In genomic region chr7:70891700-70892099, GRCm38 (mm10) we compare ENCODE assay signal across 24 mouse cellular contexts.
"Had no signal": no experiment of that assay in that cellular context is flagged by ENCODE, and none has a peak within 500 bp of the region (broad histone marks: within the 10 kb centered on the region; RNA-seq: fewer than 3 reads in every experiment).

No protein-coding gene starts in this region.

- H3K27me3 ChIP-seq: kidney, embryonic 15.5 days; limb, embryonic 15.5 days; lung, embryonic 15.5 days; midbrain, embryonic 12.5 days; neural tube, embryonic 13.5 days; stomach, embryonic 15.5 days had no signal

- H3K9ac ChIP-seq: kidney, embryonic 15.5 days; limb, embryonic 12.5 days; limb, embryonic 15.5 days; liver, embryonic 14.5 days; liver, postnatal 0 days; lung, embryonic 15.5 days; midbrain, embryonic 12.5 days; neural tube, embryonic 13.5 days; stomach, embryonic 15.5 days had no signal

- H3K36me3 ChIP-seq: kidney, embryonic 15.5 days; limb, embryonic 12.5 days; limb, embryonic 15.5 days; lung, embryonic 15.5 days; midbrain, embryonic 12.5 days; neural tube, embryonic 13.5 days; stomach, embryonic 15.5 days had no signal

- ATAC-seq: liver, postnatal 0 days; midbrain, embryonic 16.5 days had no signal

- H3K4me3 ChIP-seq: kidney, embryonic 15.5 days; limb, embryonic 12.5 days; limb, embryonic 15.5 days; lung, embryonic 15.5 days; midbrain, embryonic 12.5 days; myocyte; neural tube, embryonic 13.5 days; stomach, embryonic 15.5 days had no signal

- H3K27ac ChIP-seq: kidney, embryonic 15.5 days; limb, embryonic 12.5 days; limb, embryonic 15.5 days; liver, embryonic 14.5 days; lung, embryonic 15.5 days; macrophage; midbrain, embryonic 12.5 days; neural tube, embryonic 13.5 days; stomach, embryonic 15.5 days had no signal

- H3K4me2 ChIP-seq: kidney, embryonic 15.5 days; limb, embryonic 12.5 days; limb, embryonic 15.5 days; liver, embryonic 11.5 days; lung, embryonic 15.5 days; midbrain, embryonic 12.5 days; neural tube, embryonic 13.5 days; stomach, embryonic 15.5 days had no signal

- H3K9me3 ChIP-seq: kidney, embryonic 15.5 days; limb, embryonic 12.5 days; limb, embryonic 15.5 days; lung, embryonic 15.5 days; midbrain, embryonic 12.5 days; neural tube, embryonic 13.5 days; stomach, embryonic 15.5 days had no signal

- DNase-seq: kidney, adult 11 months; kidney, adult 8-10 months; kidney, postnatal 10 days; kidney, postnatal 36 days; layer of hippocampus, postnatal 36 days; left cerebral cortex, postnatal 4 days; liver, postnatal 0 days; retina, postnatal 1 day; right cerebral cortex, postnatal 25 days; spleen, adult 18-20 months; thymus, adult 18-20 months; thymus, postnatal 36 days had no signal

- H3K4me1 ChIP-seq: kidney, embryonic 15.5 days; limb, embryonic 12.5 days; limb, embryonic 15.5 days; lung, embryonic 15.5 days; midbrain, embryonic 12.5 days; neural tube, embryonic 13.5 days; stomach, embryonic 15.5 days had no signal
